Mouse (Mus musculus) neural tube, embryonic 11.5 days (tissue): Measurements from ENCODE around the gene Mtus2. TPM values are rescaled to one million over a fixed set of nuclear protein-coding genes. Genes with fewer than 3 reads are reported as not detected.

Experiments
- ATAC-seq: fragments of 200-750 bp; cut with Nextera tagmentation; 2 replicates; pipeline ENCODE4 v1.8.0; 2017; ENCODE audit warnings: moderate number of reproducible peaks, mild to moderate bottlenecking, moderate TSS enrichment, moderate library complexity; ENCODE audit not compliant: insufficient read depth, low FRiP score, low TSS enrichment
- DNase-seq: peaks from one replicate; pipeline ENCODE4 v3.0.0-alpha.2; 2015; ENCODE audit warnings: low spot score
- H3K27ac ChIP-seq: fragments of 300-500 bp; sonication (generic); 2 replicates; pipeline ENCODE4 v1.5.1; 2014; ENCODE audit warnings: low read depth, mild to moderate bottlenecking, low read length
- H3K27me3 ChIP-seq: fragments of 300-500 bp; sonication (generic); 2 replicates; pipeline ENCODE4 v1.6.1; 2014; ENCODE audit warnings: mild to moderate bottlenecking, low read length, mixed read lengths; ENCODE audit not compliant: control insufficient read depth, insufficient read depth
- H3K36me3 ChIP-seq: fragments of 300-500 bp; sonication (generic); 2 replicates; pipeline ENCODE4 v1.6.1; 2014; ENCODE audit warnings: mild to moderate bottlenecking, low read length, moderate library complexity, mixed read lengths; ENCODE audit not compliant: control insufficient read depth, insufficient read depth
- H3K4me1 ChIP-seq: fragments of 300-500 bp; sonication (generic); 2 replicates; pipeline ENCODE4 v1.6.1; 2014; ENCODE audit warnings: low read length, mixed read lengths; ENCODE audit not compliant: control insufficient read depth, insufficient read depth
- H3K4me2 ChIP-seq: fragments of 300-500 bp; sonication (generic); 2 replicates; pipeline ENCODE4 v1.6.1; 2014; ENCODE audit warnings: low read depth, mild to moderate bottlenecking, moderate library complexity
- H3K4me3 ChIP-seq: fragments of 300-500 bp; sonication (generic); 2 replicates; pipeline ENCODE4 v1.5.1; 2014; ENCODE audit warnings: low read depth, low read length
- H3K9ac ChIP-seq: fragments of 300-500 bp; sonication (generic); 2 replicates; pipeline ENCODE4 v1.6.1; 2014; ENCODE audit warnings: mild to moderate bottlenecking, low read length
- H3K9me3 ChIP-seq: fragments of 300-500 bp; sonication (generic); 2 replicates; pipeline ENCODE4 v1.6.1; 2016; ENCODE audit warnings: low read length; ENCODE audit not compliant: control insufficient read depth
- WGBS: fragments of 180-500 bp; shearing (Covaris S2); extraction: QIAGEN DNeasy Blood & Tissue Kit; methylation state at CpG from one replicate; pipeline ENCODE4 v1.1.7; 2014; 5-methylcytosine and 5-hydroxymethylcytosine counted together
- polyA plus RNA-seq: library from polyadenylated mRNA; unstranded; fragments of >200 nt; fragmentation: Nextera tagmentation; extraction: Ambion mirVana; gene quantifications from 2 replicates; pipeline ENCODE4 v1.2.1, GENCODE M21; 2014

Gene Mtus2
- polyA plus RNA-seq, 1 experiment from 2014 or later = 27.5 TPM

DNA sequence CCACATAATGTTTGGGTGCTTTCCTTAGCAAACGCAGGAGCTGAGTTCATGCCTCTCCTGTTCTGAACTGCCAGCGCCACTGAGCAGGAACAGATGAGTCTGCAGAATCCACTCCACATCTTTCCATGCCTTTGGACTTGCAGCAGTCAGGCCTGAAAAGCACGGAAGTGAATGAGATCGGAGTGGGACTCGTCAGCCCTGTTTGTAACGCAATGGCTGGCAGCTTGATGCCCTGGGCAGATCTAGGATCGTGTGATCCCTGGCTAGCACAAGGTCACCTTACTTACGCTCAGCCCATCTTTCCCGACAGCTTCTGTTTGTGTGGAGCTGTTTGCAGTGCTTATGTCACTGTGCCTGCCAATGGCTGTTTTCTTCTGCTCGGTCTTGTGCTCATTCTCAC is 137.5 kb downstream of the Mtus2 start:
- H3K27ac ChIP-seq = no peak overlapping the region
- H3K4me1 ChIP-seq = no peaks in the 10 kb centered on the region
- no peaks in the 10 kb centered on the region for H3K27me3 ChIP-seq
- H3K36me3 ChIP-seq = no peaks in the 10 kb centered on the region
- DNase-seq (no peak), ATAC-seq (no peak)
- H3K4me3 ChIP-seq = no peak overlapping the region
- H3K9ac ChIP-seq = no peak overlapping the region
- H3K4me2 ChIP-seq = no peak overlapping the region
- 71% methylated on average over 10 of the region's 10 CpGs for WGBS
- no peaks in the 10 kb centered on the region for H3K9me3 ChIP-seq

GRCm38 (mm10) chr5:148099356-148099755 is 142.2 kb downstream of the Mtus2 start:
- no peak for DNase-seq
- no peak overlapping the region for H3K4me3 ChIP-seq
- no peaks in the 10 kb centered on the region for H3K9me3 ChIP-seq
- no peak overlapping the region for H3K27ac ChIP-seq
- H3K27me3 ChIP-seq = no peaks in the 10 kb centered on the region
- no peaks in the 10 kb centered on the region for H3K36me3 ChIP-seq
- ATAC-seq = no peak
- WGBS = 92% methylated on average over 9 of the region's 9 CpGs
- no peak overlapping the region for H3K9ac ChIP-seq
- no peak overlapping the region for H3K4me2 ChIP-seq
- H3K4me1 ChIP-seq = no peaks in the 10 kb centered on the region

- ATAC-seq (no peak), DNase-seq (peak; percentile 33)
These were observed 150.2 kb downstream of the Mtus2 start for GRCm38 (mm10) chr5:148107324-148107723.

GRCm38 (mm10) chr5:148107890-148108289 is 150.8 kb downstream of the Mtus2 start:
- Histone ChIP-seq H3K4me3 (no peak overlapping the region), H3K27me3 (no peaks in the 10 kb centered on the region), H3K27ac (peak overlapping the region; percentile 69), H3K9me3 (no peaks in the 10 kb centered on the region), H3K4me2 (no peak overlapping the region), H3K4me1 (no peaks in the 10 kb centered on the region; the same call in 1 of the 2 replicates), H3K36me3 (no peaks in the 10 kb centered on the region), H3K9ac (no peak overlapping the region)
- peak; percentile 56 for DNase-seq
- 46% methylated on average over 7 of the region's 7 CpGs for WGBS
- no peak for ATAC-seq

More at GRCm38 (mm10) chr5:148107324-148107723, 150.2 kb downstream of the Mtus2 start:
- Histone ChIP-seq H3K9me3 (no peaks in the 10 kb centered on the region), H3K9ac (no peak overlapping the region), H3K27me3 (no peaks in the 10 kb centered on the region), H3K4me3 (no peak overlapping the region), H3K27ac (peak overlapping the region; percentile 46; the same call in 1 of the 2 replicates), H3K36me3 (no peaks in the 10 kb centered on the region), H3K4me2 (no peak overlapping the region), H3K4me1 (no peaks in the 10 kb centered on the region; the same call in 1 of the 2 replicates)
- 82% methylated on average over 6 of the region's 6 CpGs for WGBS

DNA sequence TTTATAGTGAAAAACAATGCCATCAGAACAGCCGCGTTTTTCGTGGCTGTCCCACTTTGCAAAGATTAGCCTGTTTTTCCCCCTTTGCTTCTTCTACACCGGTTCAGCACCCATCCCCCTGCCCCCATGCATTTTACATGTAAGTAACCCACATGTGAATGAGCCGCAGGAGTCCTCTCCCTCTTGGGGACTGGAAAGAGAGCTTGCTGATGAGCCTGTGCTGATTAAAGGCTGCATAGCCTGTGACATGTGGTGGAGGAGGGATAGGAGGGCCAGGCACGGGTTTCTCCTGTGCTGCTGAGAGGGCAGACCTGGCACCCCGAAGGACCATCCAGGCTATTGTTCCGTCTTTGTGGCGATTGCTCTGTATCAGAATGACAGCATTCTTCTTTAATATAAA is 151.2 kb downstream of the Mtus2 start:
- Histone ChIP-seq H3K4me3 (no peak overlapping the region), H3K27ac (peak overlapping the region; percentile 69), H3K4me2 (no peak overlapping the region), H3K27me3 (no peaks in the 10 kb centered on the region), H3K9me3 (no peaks in the 10 kb centered on the region), H3K36me3 (no peaks in the 10 kb centered on the region), H3K4me1 (no peaks in the 10 kb centered on the region; the same call in 1 of the 2 replicates), H3K9ac (no peak overlapping the region)
- WGBS = 53% methylated on average over 9 of the region's 9 CpGs
- DNase-seq (peak; percentile 19), ATAC-seq (no peak)

DNA sequence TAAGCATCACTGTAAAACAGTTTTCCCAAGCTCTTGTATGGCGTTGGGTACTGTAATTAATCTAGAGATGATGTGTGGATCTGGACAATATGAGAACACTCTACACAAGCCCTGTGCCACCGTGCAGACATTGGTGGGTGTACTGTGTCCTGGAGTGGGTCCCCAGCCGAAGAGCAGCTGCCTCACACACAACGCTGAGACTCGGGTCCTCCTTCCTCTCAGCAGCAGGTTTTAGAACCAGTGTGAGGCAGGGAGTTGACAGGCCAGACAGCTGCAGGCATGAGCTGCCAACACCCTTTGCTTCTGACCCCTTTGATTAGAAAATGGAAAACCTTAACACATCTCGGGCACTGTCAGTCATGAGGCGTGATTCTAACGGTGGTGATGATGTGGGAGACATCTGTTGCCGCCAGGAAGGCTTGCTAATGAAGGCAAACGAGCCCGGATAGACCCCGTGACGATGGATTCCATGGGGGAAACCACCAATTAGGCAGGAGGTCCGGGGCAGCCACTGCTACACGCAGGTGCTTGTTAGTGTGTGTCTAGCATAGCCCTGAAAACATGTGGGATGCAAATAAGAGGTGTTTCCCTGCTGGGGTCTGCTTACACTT is 158.2 kb downstream of the Mtus2 start:
- ATAC-seq = no peak
- Histone ChIP-seq H3K36me3 (no peaks in the 10 kb centered on the region), H3K27me3 (no peaks in the 10 kb centered on the region), H3K27ac (no peak overlapping the region), H3K9me3 (no peaks in the 10 kb centered on the region), H3K4me3 (no peak overlapping the region), H3K4me1 (no peaks in the 10 kb centered on the region), H3K9ac (no peak overlapping the region), H3K4me2 (no peak overlapping the region)
- WGBS = 76% methylated on average over 15 of the region's 15 CpGs
- no peak for DNase-seq

- Histone ChIP-seq H3K4me3 (no peak overlapping the region), H3K4me1 (no peaks in the 10 kb centered on the region), H3K36me3 (no peaks in the 10 kb centered on the region), H3K4me2 (no peak overlapping the region), H3K27me3 (no peaks in the 10 kb centered on the region), H3K9ac (no peak overlapping the region), H3K27ac (no peak overlapping the region), H3K9me3 (no peaks in the 10 kb centered on the region)
- DNase-seq = peak; percentile 4
- ATAC-seq = no peak
- 76% methylated on average over 12 of the region's 12 CpGs for WGBS
These were observed 167.2 kb downstream of the Mtus2 start for GRCm38 (mm10) chr5:148124354-148124753.

DNA sequence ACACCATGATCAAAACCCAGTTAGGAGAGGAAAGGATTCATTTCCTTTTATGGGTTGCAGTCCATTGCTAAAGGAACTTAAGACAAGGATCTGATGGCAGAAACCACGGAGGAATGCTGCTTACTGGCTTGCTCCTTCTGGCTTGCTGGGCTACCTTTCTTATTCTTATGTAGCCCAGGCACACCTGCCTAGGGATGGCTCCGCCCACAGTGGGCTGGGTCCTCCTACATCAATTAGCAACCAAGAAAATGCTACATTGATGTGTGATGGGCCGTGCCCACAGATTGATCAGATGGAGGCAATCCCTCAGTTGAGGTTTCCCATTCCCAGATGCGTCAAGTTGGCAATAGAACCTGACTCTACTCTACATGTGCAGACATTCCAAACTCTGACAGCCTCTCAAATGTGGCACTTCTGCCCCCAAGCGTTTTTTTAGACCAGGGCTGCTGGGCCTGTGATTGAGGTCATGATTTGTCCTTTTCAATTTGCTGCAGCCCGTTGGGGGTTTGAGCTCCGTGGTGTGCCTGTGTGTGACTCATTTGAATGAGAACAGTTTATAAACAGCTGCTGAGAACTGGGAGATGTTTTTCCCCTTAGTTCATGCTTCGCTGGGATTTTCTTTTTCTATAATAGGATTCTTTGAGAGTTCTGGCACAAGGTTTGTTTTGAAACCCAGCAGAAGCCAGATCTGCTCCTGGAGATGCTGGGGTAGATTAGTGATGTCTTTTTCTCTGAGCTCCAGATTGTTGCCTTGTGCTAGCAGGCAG is 173.8 kb downstream of the Mtus2 start:
- no peak overlapping the region for H3K4me2 ChIP-seq
- H3K9me3 ChIP-seq = no peaks in the 10 kb centered on the region
- H3K27me3 ChIP-seq = no peaks in the 10 kb centered on the region
- no peak overlapping the region for H3K4me3 ChIP-seq
- ATAC-seq = no peak
- no peaks in the 10 kb centered on the region for H3K36me3 ChIP-seq
- H3K4me1 ChIP-seq = 0 out of 2 replicates have a peak, but pooled peaks cover 2% of the 10 kb centered on the region
- 59% methylated on average over 8 of the region's 8 CpGs for WGBS
- DNase-seq = no peak
- no peak overlapping the region for H3K9ac ChIP-seq
- no peak overlapping the region for H3K27ac ChIP-seq
